ENCODE assay signal across 23 mouse cellular contexts in genomic region chr8:10255741-10256140, GRCm38 (mm10).
DNase-seq lines count a peak whose midpoint lies in the region; ATAC-seq and TF ChIP-seq lines count a peak whose summit lies in the region.
"Had no signal": no experiment of that assay in that cellular context is flagged by ENCODE, and none has a peak within 500 bp of the region (broad histone marks: within the 10 kb centered on the region; RNA-seq: fewer than 3 reads in every experiment).

No protein-coding gene starts in this region.

- no peak overlapping the region for H3K4me3 ChIP-seq in lung, embryonic 14.5 days (ENCODE audit: low read depth, low read length)
- no peak overlapping the region for H3K4me3 ChIP-seq in embryonic facial prominence, embryonic 11.5 days (ENCODE audit: low read depth, low read length)
- H3K4me3 ChIP-seq in stomach, postnatal 0 days (ENCODE audit: low read depth, low read length), result no peak overlapping the region
- H3K4me3 ChIP-seq: gastrocnemius, adult 2 months; midbrain, embryonic 15.5 days; neural tube, embryonic 13.5 days had no signal

- H3K9me3 ChIP-seq in lung, embryonic 14.5 days (ENCODE audit: low read depth, low read length), result no peaks in the 10 kb centered on the region
- H3K9me3 ChIP-seq in embryonic facial prominence, embryonic 11.5 days (replicated peaks; ENCODE audit: control insufficient read depth, low read length), result no peaks in the 10 kb centered on the region
- H3K9me3 ChIP-seq in stomach, postnatal 0 days (ENCODE audit: control insufficient read depth, low read length), result no peaks in the 10 kb centered on the region
- H3K9me3 ChIP-seq: G1E; midbrain, embryonic 15.5 days; neural tube, embryonic 13.5 days had no signal

- WGBS in lung, embryonic 14.5 days, result 62% methylated on average over 2 of the region's 2 CpGs
- WGBS in embryonic facial prominence, embryonic 11.5 days, result 65% methylated on average over 2 of the region's 2 CpGs
- 61% methylated on average over 2 of the region's 2 CpGs for WGBS in stomach, postnatal 0 days

- H3K4me2 ChIP-seq in lung, embryonic 14.5 days, result no peak overlapping the region
- no peak overlapping the region for H3K4me2 ChIP-seq in embryonic facial prominence, embryonic 11.5 days (ENCODE audit: low read depth, low read length)
- H3K4me2 ChIP-seq in stomach, postnatal 0 days (replicated peaks; ENCODE audit: low read depth), result no peak overlapping the region
- H3K4me2 ChIP-seq: hindbrain, embryonic 14.5 days; midbrain, embryonic 15.5 days; neural tube, embryonic 13.5 days had no signal

- peak; percentile 58 for DNase-seq in embryo, embryonic 10 days (ENCODE audit: low spot score)
- DNase-seq in embryo, embryonic 9.5 days (ENCODE audit: extremely low spot score), result no peak
- DNase-seq in lung, embryonic 14.5 days, result peak; percentile 74
- DNase-seq in lung, postnatal 14 days, result no peak
- peak; percentile 60 for DNase-seq in embryonic facial prominence, embryonic 11.5 days (ENCODE audit: low spot score)
- DNase-seq in stomach, postnatal 0 days (ENCODE audit: low spot score), result peak; percentile 22
- DNase-seq: adrenal gland, postnatal 14 days; cerebellum, adult 9-10 months; gastrocnemius, adult 2 months; kidney, adult 18-20 months; kidney, postnatal 25 days; layer of hippocampus, adult 9-11 months; lung, postnatal 10 days; retina, postnatal 1 day; right cerebral cortex, postnatal 25 days; thymus, postnatal 25 days had no signal

- no peak overlapping the region for H3K9ac ChIP-seq in lung, embryonic 14.5 days
- H3K9ac ChIP-seq in embryonic facial prominence, embryonic 11.5 days (replicated peaks; ENCODE audit: low read length), result no peak overlapping the region
- no peak overlapping the region for H3K9ac ChIP-seq in stomach, postnatal 0 days (ENCODE audit: low read length)
- H3K9ac ChIP-seq: hindbrain, embryonic 14.5 days; midbrain, embryonic 15.5 days; neural tube, embryonic 13.5 days had no signal

- no peaks in the 10 kb centered on the region for H3K4me1 ChIP-seq in lung, embryonic 14.5 days (ENCODE audit: insufficient read depth)
- H3K4me1 ChIP-seq in embryonic facial prominence, embryonic 11.5 days (ENCODE audit: control insufficient read depth, insufficient read depth, low read length), result no peaks in the 10 kb centered on the region
- H3K4me1 ChIP-seq in stomach, postnatal 0 days (replicated peaks; ENCODE audit: control insufficient read depth, insufficient read depth), result no peaks in the 10 kb centered on the region
- H3K4me1 ChIP-seq: neural tube, embryonic 13.5 days had no signal

- TF ChIP-seq CTCF in lung, embryonic 14.5 days (IDR thresholded peaks at IDR 0.05; ENCODE audit: low read depth), result no peak
- no peak for TF ChIP-seq CTCF in stomach, postnatal 0 days (IDR thresholded peaks at IDR 0.05; ENCODE audit: low read depth)

- no peak overlapping the region for H3K27ac ChIP-seq in lung, embryonic 14.5 days (ENCODE audit: low read depth)
- no peak overlapping the region for H3K27ac ChIP-seq in embryonic facial prominence, embryonic 11.5 days (replicated peaks; ENCODE audit: low read depth, low read length)
- H3K27ac ChIP-seq in stomach, postnatal 0 days (replicated peaks), result no peak overlapping the region
- H3K27ac ChIP-seq: gastrocnemius, adult 2 months; hindbrain, embryonic 14.5 days; midbrain, embryonic 15.5 days; neural tube, embryonic 13.5 days had no signal

- no peak for ATAC-seq in lung, embryonic 14.5 days (ENCODE audit: insufficient read depth)
- ATAC-seq in embryonic facial prominence, embryonic 11.5 days (replicated peaks; ENCODE audit: insufficient number of reproducible peaks, low FRiP score, low TSS enrichment, low read depth), result no peak
- ATAC-seq in stomach, postnatal 0 days (ENCODE audit: low FRiP score, low TSS enrichment), result no peak
- ATAC-seq in cerebellum, adult (ENCODE audit: insufficient number of reproducible peaks, low FRiP score, low TSS enrichment), result no peak
- ATAC-seq in megakaryocyte progenitor cell, adult 5-6 weeks (replicated peaks; ENCODE audit: poor library complexity), result no peak
- ATAC-seq: inflammation-experienced regulatory T-cells, adult 6 months; midbrain, embryonic 15.5 days had no signal

- TF ChIP-seq EP300 in stomach, postnatal 0 days (optimal IDR thresholded peaks at IDR 0.05), result no peak

- no peaks in the 10 kb centered on the region for H3K36me3 ChIP-seq in lung, embryonic 14.5 days (ENCODE audit: insufficient read depth)
- H3K36me3 ChIP-seq in embryonic facial prominence, embryonic 11.5 days (replicated peaks; ENCODE audit: control insufficient read depth, insufficient read depth, low read depth, low read length), result no peaks in the 10 kb centered on the region
- no peaks in the 10 kb centered on the region for H3K36me3 ChIP-seq in stomach, postnatal 0 days (ENCODE audit: control insufficient read depth, insufficient read depth, low read length)
- H3K36me3 ChIP-seq: G1E; midbrain, embryonic 15.5 days; neural tube, embryonic 13.5 days had no signal

- no peaks in the 10 kb centered on the region for H3K27me3 ChIP-seq in lung, embryonic 14.5 days (ENCODE audit: insufficient read depth, low read length)
- H3K27me3 ChIP-seq in embryonic facial prominence, embryonic 11.5 days (ENCODE audit: control insufficient read depth, insufficient read depth, low read length), result no peaks in the 10 kb centered on the region
- H3K27me3 ChIP-seq in stomach, postnatal 0 days (ENCODE audit: control insufficient read depth, insufficient read depth, low read length), result no peaks in the 10 kb centered on the region
- H3K27me3 ChIP-seq: midbrain, embryonic 15.5 days; neural tube, embryonic 13.5 days had no signal

Comparison
In these comparisons a context has a peak if more than half of its experiments do, and no peak if none do; other contexts are left out.
1. DNase-seq: peak in embryo, embryonic 10 days (single experiment), lung, embryonic 14.5 days (single experiment), embryonic facial prominence, embryonic 11.5 days (single experiment) and stomach, postnatal 0 days (single experiment); none in embryo, embryonic 9.5 days (single experiment) and lung, postnatal 14 days (single experiment).